In genomic region chr3:54734411-54735246, GRCm38 (mm10) we compare ENCODE assay signal across 8 mouse cellular contexts. TPM values are rescaled to one million over a fixed set of nuclear protein-coding genes. Genes with fewer than 3 reads are reported as not detected.
DNase-seq lines count a peak whose midpoint lies in the region; ATAC-seq and TF ChIP-seq lines count a peak whose summit lies in the region.

No protein-coding gene starts in this region.

- WGBS in bone marrow, adult 2 months, result 1% methylated on average over 84 of the region's 84 CpGs
- under 1% methylated on average over 84 of the region's 84 CpGs for WGBS in heart, embryonic 10.5 days
- WGBS in kidney, embryonic 14.5 days, result under 1% methylated on average over 81 of the region's 84 CpGs
- under 1% methylated on average over 50 of the region's 84 CpGs for WGBS in limb, embryonic 14.5 days
- WGBS in midbrain, embryonic 16.5 days, result under 1% methylated on average over 84 of the region's 84 CpGs
- under 1% methylated on average over 83 of the region's 84 CpGs for WGBS in spleen, adult 2 months

- TF ChIP-seq CTCF in bone marrow, adult 2 months (IDR thresholded peaks at IDR 0.05; ENCODE audit: control insufficient read depth, insufficient read depth, low read length), result no peak
- TF ChIP-seq CTCF in embryonic fibroblast, embryonic 13.5 days (IDR thresholded peaks at IDR 0.05; ENCODE audit: borderline replicate concordance, insufficient read depth, low read length), result no peak
- no peak for TF ChIP-seq CTCF in spleen, adult 2 months (IDR thresholded peaks at IDR 0.05; ENCODE audit: extremely low read depth, insufficient read depth, insufficient read length, insufficient replicate concordance)

- H3K9me3 ChIP-seq in heart, embryonic 10.5 days, result no peaks in the 10 kb centered on the region
- H3K9me3 ChIP-seq in kidney, embryonic 14.5 days (ENCODE audit: control insufficient read depth, low read length), result no peaks in the 10 kb centered on the region
- no peaks in the 10 kb centered on the region for H3K9me3 ChIP-seq in limb, embryonic 14.5 days (ENCODE audit: control insufficient read depth, low read length)
- no peaks in the 10 kb centered on the region for H3K9me3 ChIP-seq in midbrain, embryonic 16.5 days (replicated peaks; ENCODE audit: control insufficient read depth, low read length, poor library complexity, severe bottlenecking)

- DNase-seq in B cell, adult 2 months, result peak; percentile 92 to 94
- DNase-seq in heart, embryonic 10.5 days (ENCODE audit: low spot score), result peak; percentile 95
- DNase-seq in limb, embryonic 14.5 days (ENCODE audit: low spot score), result peak; percentile 82
- peak; percentile 75 to 88 for DNase-seq in spleen, adult 2 months (ENCODE audit: low read depth in 1 of 2, low spot score in 2 of 2)

- H3K36me3 ChIP-seq in heart, embryonic 10.5 days, result peaks cover 54% of the 10 kb centered on the region
- H3K36me3 ChIP-seq in kidney, embryonic 14.5 days (ENCODE audit: control insufficient read depth, insufficient read depth, low read length), result peaks cover 45% of the 10 kb centered on the region
- H3K36me3 ChIP-seq in limb, embryonic 14.5 days (ENCODE audit: control insufficient read depth, insufficient read depth, low read length), result peaks cover 42% of the 10 kb centered on the region
- H3K36me3 ChIP-seq in midbrain, embryonic 16.5 days (ENCODE audit: control insufficient read depth, insufficient read depth, low read length), result peaks cover 12% of the 10 kb centered on the region
- peaks cover 13% of the 10 kb centered on the region for H3K36me3 ChIP-seq in spleen, adult 2 months (ENCODE audit: control insufficient read depth, insufficient read depth, low read length)

- TF ChIP-seq POLR2A in bone marrow, adult 2 months (IDR thresholded peaks at IDR 0.05; ENCODE audit: borderline replicate concordance, control insufficient read depth, low read depth, low read length), result peak; percentile 91; the same call in 1 of the 2 replicates
- TF ChIP-seq POLR2A in embryonic fibroblast, embryonic 13.5 days (IDR thresholded peaks at IDR 0.05; ENCODE audit: low read depth, low read length), result peak; percentile 90
- peak; percentile 65; the same call in 1 of the 2 replicates for TF ChIP-seq POLR2A in limb, embryonic 14.5 days (IDR thresholded peaks at IDR 0.05; ENCODE audit: borderline replicate concordance, extremely low read depth, insufficient read depth, insufficient read length)
- TF ChIP-seq POLR2A in spleen, adult 2 months (IDR thresholded peaks at IDR 0.05; ENCODE audit: low read depth, low read length), result peak; percentile 71

- H3K4me1 ChIP-seq in bone marrow, adult 2 months (ENCODE audit: control insufficient read depth, insufficient read depth, low read length), result no peaks in the 10 kb centered on the region; the same call in 1 of the 2 replicates
- peaks cover 4% of the 10 kb centered on the region; the same call in 1 of the 2 replicates for H3K4me1 ChIP-seq in embryonic fibroblast, embryonic 13.5 days (ENCODE audit: control insufficient read depth, insufficient read depth, low read length)
- H3K4me1 ChIP-seq in heart, embryonic 10.5 days, result no peaks in the 10 kb centered on the region
- peaks cover 10% of the 10 kb centered on the region; the same call in 1 of the 2 replicates for H3K4me1 ChIP-seq in kidney, embryonic 14.5 days (ENCODE audit: control insufficient read depth, insufficient read depth, low read length)
- 0 out of 2 replicates have a peak, but pooled peaks cover 3% of the 10 kb centered on the region for H3K4me1 ChIP-seq in limb, embryonic 14.5 days (ENCODE audit: control insufficient read depth, insufficient read depth, low read length)
- peaks cover 13% of the 10 kb centered on the region for H3K4me1 ChIP-seq in midbrain, embryonic 16.5 days (ENCODE audit: control insufficient read depth, insufficient read depth, low read length)
- H3K4me1 ChIP-seq in spleen, adult 2 months (ENCODE audit: control insufficient read depth, insufficient read depth, insufficient read length), result no peaks in the 10 kb centered on the region; the same call in 1 of the 2 replicates

- no peaks in the 10 kb centered on the region for H3K27me3 ChIP-seq in heart, embryonic 10.5 days (ENCODE audit: insufficient read depth, poor library complexity, severe bottlenecking)
- H3K27me3 ChIP-seq in kidney, embryonic 14.5 days (ENCODE audit: control insufficient read depth, insufficient read depth, low read length), result no peaks in the 10 kb centered on the region
- H3K27me3 ChIP-seq in limb, embryonic 14.5 days (ENCODE audit: control insufficient read depth, insufficient read depth, low read length), result no peaks in the 10 kb centered on the region
- no peaks in the 10 kb centered on the region for H3K27me3 ChIP-seq in midbrain, embryonic 16.5 days (ENCODE audit: control insufficient read depth, insufficient read depth, low read depth, low read length)
- no peaks in the 10 kb centered on the region for H3K27me3 ChIP-seq in spleen, adult 2 months (ENCODE audit: control insufficient read depth, insufficient read depth, low read length)

- peak overlapping the region; percentile 89 for H3K9ac ChIP-seq in kidney, embryonic 14.5 days (ENCODE audit: low read depth, low read length)
- H3K9ac ChIP-seq in limb, embryonic 14.5 days (ENCODE audit: low read depth, low read length, severe bottlenecking), result peak overlapping the region; percentile 95
- peak overlapping the region; percentile 99 for H3K9ac ChIP-seq in midbrain, embryonic 16.5 days (ENCODE audit: low read depth, low read length)

- peak overlapping the region; percentile 95 for H3K4me3 ChIP-seq in bone marrow, adult 2 months (replicated peaks; ENCODE audit: control insufficient read depth, low read depth, low read length)
- H3K4me3 ChIP-seq in embryonic fibroblast, embryonic 13.5 days (ENCODE audit: insufficient read depth, low read length), result peak overlapping the region; percentile 81
- peak overlapping the region; percentile 95 for H3K4me3 ChIP-seq in heart, embryonic 10.5 days
- peak overlapping the region; percentile 81 for H3K4me3 ChIP-seq in kidney, embryonic 14.5 days (ENCODE audit: low read length)
- H3K4me3 ChIP-seq in limb, embryonic 14.5 days (replicated peaks; ENCODE audit: low read length), result peak overlapping the region; percentile 96
- H3K4me3 ChIP-seq in midbrain, embryonic 16.5 days (ENCODE audit: low read depth, low read length), result peak overlapping the region; percentile 89
- peak overlapping the region; percentile 88 for H3K4me3 ChIP-seq in spleen, adult 2 months (ENCODE audit: extremely low read depth, insufficient read depth, insufficient read length)

- H3K27ac ChIP-seq in bone marrow, adult 2 months (ENCODE audit: control insufficient read depth, insufficient read depth, low read depth, low read length, poor library complexity), result peak overlapping the region; percentile 99
- H3K27ac ChIP-seq in embryonic fibroblast, embryonic 13.5 days (ENCODE audit: insufficient read depth, low read length), result peak overlapping the region; percentile 95
- peak overlapping the region; percentile 98 for H3K27ac ChIP-seq in heart, embryonic 10.5 days
- H3K27ac ChIP-seq in kidney, embryonic 14.5 days (ENCODE audit: low read depth, low read length), result peak overlapping the region; percentile 91
- H3K27ac ChIP-seq in limb, embryonic 14.5 days (replicated peaks; ENCODE audit: low read depth, low read length), result peak overlapping the region; percentile 95
- H3K27ac ChIP-seq in midbrain, embryonic 16.5 days (ENCODE audit: low read length), result peak overlapping the region; percentile 98
- peak overlapping the region; percentile 98 for H3K27ac ChIP-seq in spleen, adult 2 months (ENCODE audit: insufficient read depth, low read length)

- H3K4me2 ChIP-seq in kidney, embryonic 14.5 days (replicated peaks; ENCODE audit: low read depth, low read length), result peak overlapping the region; percentile 81
- peak overlapping the region; percentile 85 for H3K4me2 ChIP-seq in limb, embryonic 14.5 days (replicated peaks; ENCODE audit: low read depth, low read length, severe bottlenecking)
- peak overlapping the region; percentile 90 for H3K4me2 ChIP-seq in midbrain, embryonic 16.5 days (ENCODE audit: low read length)

- ATAC-seq in kidney, embryonic 14.5 days (ENCODE audit: low FRiP score, low TSS enrichment), result peak; percentile 93
- peak; percentile 91 for ATAC-seq in limb, embryonic 14.5 days (ENCODE audit: low FRiP score, low read depth)
- ATAC-seq in midbrain, embryonic 16.5 days, result peak; percentile 96

RNA-seq across cellular contexts. Expression of gene Exosc8, which starts 0.6 kb away (rescaled TPM):
- polyA plus RNA-seq in bone marrow, adult 2 months (2011; ENCODE audit: insufficient read depth, insufficient read length, low replicate concordance, missing spikeins), result 51.2 and 112 TPM in 2 replicates
- polyA plus RNA-seq in embryonic fibroblast, embryonic 13.5 days (2011; ENCODE audit: insufficient read length, low read depth, missing spikeins), result 57.4 and 81.5 TPM in 2 replicates
- polyA plus RNA-seq in heart, embryonic 10.5 days (2016; fragmentation: Nextera tagmentation; extraction: Ambion mirVana), result 120 and 156 TPM in 2 replicates
- polyA plus RNA-seq in kidney, embryonic 14.5 days (2014; fragmentation: Nextera tagmentation; extraction: Ambion mirVana), result 182 and 185 TPM in 2 replicates
- 111 and 130 TPM in 2 replicates for polyA plus RNA-seq in limb, embryonic 14.5 days (2012; rRNA removed)
- polyA plus RNA-seq in limb, embryonic 14.5 days (2014; fragmentation: Nextera tagmentation; extraction: Ambion mirVana), result 109 and 119 TPM in 2 replicates
- 69.5 and 76.0 TPM in 2 replicates for polyA plus RNA-seq in midbrain, embryonic 16.5 days (2015; fragmentation: Nextera tagmentation; extraction: Ambion mirVana)
- polyA plus RNA-seq in spleen, adult 2 months (2012; rRNA removed), result 24.3 and 25.5 TPM in 2 replicates

RNA-seq across cellular contexts. Expression of gene Alg5, which starts 0.7 kb away (rescaled TPM):
- polyA plus RNA-seq in bone marrow, adult 2 months (2011; ENCODE audit: insufficient read depth, insufficient read length, low replicate concordance, missing spikeins), result 8.0 and 16.3 TPM in 2 replicates
- 51.9 and 58.3 TPM in 2 replicates for polyA plus RNA-seq in embryonic fibroblast, embryonic 13.5 days (2011; ENCODE audit: insufficient read length, low read depth, missing spikeins)
- 39.5 and 49.1 TPM in 2 replicates for polyA plus RNA-seq in heart, embryonic 10.5 days (2016; fragmentation: Nextera tagmentation; extraction: Ambion mirVana)
- polyA plus RNA-seq in kidney, embryonic 14.5 days (2014; fragmentation: Nextera tagmentation; extraction: Ambion mirVana), result 62.7 and 66.3 TPM in 2 replicates
- 33.7 and 43.0 TPM in 2 replicates for polyA plus RNA-seq in limb, embryonic 14.5 days (2012; rRNA removed)
- 63.8 and 67.5 TPM in 2 replicates for polyA plus RNA-seq in limb, embryonic 14.5 days (2014; fragmentation: Nextera tagmentation; extraction: Ambion mirVana)
- 46.5 and 50.0 TPM in 2 replicates for polyA plus RNA-seq in midbrain, embryonic 16.5 days (2015; fragmentation: Nextera tagmentation; extraction: Ambion mirVana)
- polyA plus RNA-seq in spleen, adult 2 months (2012; rRNA removed), result 5.5 and 7.6 TPM in 2 replicates

RNA-seq across cellular contexts. Expression of gene Gm21958, which starts 20.5 kb away (rescaled TPM):
- not detected in 2 replicates for polyA plus RNA-seq in bone marrow, adult 2 months (2011; ENCODE audit: insufficient read depth, insufficient read length, low replicate concordance, missing spikeins)
- not detected in 2 replicates for polyA plus RNA-seq in embryonic fibroblast, embryonic 13.5 days (2011; ENCODE audit: insufficient read length, low read depth, missing spikeins)
- polyA plus RNA-seq in heart, embryonic 10.5 days (2016; fragmentation: Nextera tagmentation; extraction: Ambion mirVana), result 0.63 TPM in 1 of 2 replicates, not detected in the other
- polyA plus RNA-seq in kidney, embryonic 14.5 days (2014; fragmentation: Nextera tagmentation; extraction: Ambion mirVana), result 2.8 TPM in 1 of 2 replicates, not detected in the other
- polyA plus RNA-seq in limb, embryonic 14.5 days (2012; rRNA removed), result not detected in 2 replicates
- polyA plus RNA-seq in limb, embryonic 14.5 days (2014; fragmentation: Nextera tagmentation; extraction: Ambion mirVana), result 1.9 TPM in 1 of 2 replicates, not detected in the other
- polyA plus RNA-seq in midbrain, embryonic 16.5 days (2015; fragmentation: Nextera tagmentation; extraction: Ambion mirVana), result 1.3 TPM in 1 of 2 replicates, not detected in the other
- not detected in 2 replicates for polyA plus RNA-seq in spleen, adult 2 months (2012; rRNA removed)

RNA-seq across cellular contexts. Expression of gene Smad9, which starts 20.8 kb away (rescaled TPM):
- not detected in 2 replicates for polyA plus RNA-seq in bone marrow, adult 2 months (2011; ENCODE audit: insufficient read depth, insufficient read length, low replicate concordance, missing spikeins)
- 1.3 and 1.5 TPM in 2 replicates for polyA plus RNA-seq in embryonic fibroblast, embryonic 13.5 days (2011; ENCODE audit: insufficient read length, low read depth, missing spikeins)
- 1.2 and 1.9 TPM in 2 replicates for polyA plus RNA-seq in heart, embryonic 10.5 days (2016; fragmentation: Nextera tagmentation; extraction: Ambion mirVana)
- polyA plus RNA-seq in kidney, embryonic 14.5 days (2014; fragmentation: Nextera tagmentation; extraction: Ambion mirVana), result 1.8 and 1.9 TPM in 2 replicates
- polyA plus RNA-seq in limb, embryonic 14.5 days (2012; rRNA removed), result 3.6 and 5.0 TPM in 2 replicates
- 1.2 and 1.7 TPM in 2 replicates for polyA plus RNA-seq in limb, embryonic 14.5 days (2014; fragmentation: Nextera tagmentation; extraction: Ambion mirVana)
- 0.34 and 0.55 TPM in 2 replicates for polyA plus RNA-seq in midbrain, embryonic 16.5 days (2015; fragmentation: Nextera tagmentation; extraction: Ambion mirVana)
- 0.23 and 0.28 TPM in 2 replicates for polyA plus RNA-seq in spleen, adult 2 months (2012; rRNA removed)

RNA-seq across cellular contexts. Expression of gene Supt20, which starts 42.0 kb away (rescaled TPM):
- 29.8 and 60.4 TPM in 2 replicates for polyA plus RNA-seq in bone marrow, adult 2 months (2011; ENCODE audit: insufficient read depth, insufficient read length, low replicate concordance, missing spikeins)
- 89.8 and 121 TPM in 2 replicates for polyA plus RNA-seq in embryonic fibroblast, embryonic 13.5 days (2011; ENCODE audit: insufficient read length, low read depth, missing spikeins)
- polyA plus RNA-seq in heart, embryonic 10.5 days (2016; fragmentation: Nextera tagmentation; extraction: Ambion mirVana), result 77.3 and 91.8 TPM in 2 replicates
- polyA plus RNA-seq in kidney, embryonic 14.5 days (2014; fragmentation: Nextera tagmentation; extraction: Ambion mirVana), result 84.4 and 121 TPM in 2 replicates
- 146 and 155 TPM in 2 replicates for polyA plus RNA-seq in limb, embryonic 14.5 days (2012; rRNA removed)
- 110 and 116 TPM in 2 replicates for polyA plus RNA-seq in limb, embryonic 14.5 days (2014; fragmentation: Nextera tagmentation; extraction: Ambion mirVana)
- 89.9 and 97.6 TPM in 2 replicates for polyA plus RNA-seq in midbrain, embryonic 16.5 days (2015; fragmentation: Nextera tagmentation; extraction: Ambion mirVana)
- polyA plus RNA-seq in spleen, adult 2 months (2012; rRNA removed), result 51.3 and 55.7 TPM in 2 replicates

Comparison
In these comparisons a context has a peak if more than half of its experiments do, and no peak if none do; other contexts are left out.
1. Peak in every context shown above with its lines: DNase-seq, ATAC-seq, H3K4me3 ChIP-seq and H3K27ac ChIP-seq.